Mouse (Mus musculus) megakaryocyte, adult 5-6 weeks (primary cell): ENCODE data around the gene Zfp92. TPM values are rescaled to one million over a fixed set of nuclear protein-coding genes. Genes with fewer than 3 reads are reported as not detected.
A peak's percentile ranks its signal among the peaks of the same experiment; 100 is the strongest.
"Not testable (repeated sequence)": the region's sequence is repeated elsewhere in the genome, so short reads cannot be mapped to it uniquely, and the experiment has no call there.

Experiments
- ATAC-seq: 2 replicates; pipeline ENCODE4 v1.8.0; 2016; ENCODE audit warnings: mild to moderate bottlenecking, inconsistent platforms; ENCODE audit not compliant: poor library complexity, severe bottlenecking
- total RNA-seq, 2 experiments: library from RNA; stranded (forward) in 1 of 2; stranded (reverse) in 1 of 2; fragments of 153-499, 151-499 nt in 1 of 2; fragments of 221-1000, 200-1000 nt in 1 of 2; gene quantifications; 2 replicates each; pipeline versions ENCODE4 v1.2.3 to v1.2.4; 2015 to 2017

Gene Zfp92
- total RNA-seq (2015) (not detected in 2 replicates), total RNA-seq (2017) (not detected in 2 replicates)

- peak; percentile 45 for ATAC-seq
Observed at GRCm38 (mm10) chrX:73410880-73411517, at the start of gene Zfp92. Gene Zfp92, plus strand, starts transcription at chrX:73411096.

GRCm38 (mm10) chrX:73363291-73363690, 47.6 kb upstream of the Zfp92 start:
- peak; percentile 51 for ATAC-seq

- ATAC-seq = no peak
Observed at GRCm38 (mm10) chrX:73384419-73384818, 26.5 kb upstream of the Zfp92 start.

GRCm38 (mm10) chrX:73384924-73385323, 26.0 kb upstream of the Zfp92 start:
- ATAC-seq = no peak

GRCm38 (mm10) chrX:73391481-73391880, 19.4 kb upstream of the Zfp92 start:
- no peak for ATAC-seq

GRCm38 (mm10) chrX:73396446-73396845, 14.4 kb upstream of the Zfp92 start:
- ATAC-seq = no peak

- ATAC-seq = not testable (repeated sequence)
Observed at GRCm38 (mm10) chrX:73398636-73399035, 12.3 kb upstream of the Zfp92 start, which contains the start of gene Gm18336. Gene Gm18336, minus strand, starts transcription at chrX:73398736.

GRCm38 (mm10) chrX:73400951-73401350, 9.9 kb upstream of the Zfp92 start:
- no peak for ATAC-seq

- no peak for ATAC-seq
Observed at GRCm38 (mm10) chrX:73401616-73402015, 9.3 kb upstream of the Zfp92 start.

GRCm38 (mm10) chrX:73412767-73413166, 1.9 kb downstream of the Zfp92 start:
- no peak for ATAC-seq

GRCm38 (mm10) chrX:73430036-73430435, 19.1 kb downstream of the Zfp92 start:
- ATAC-seq = no peak

GRCm38 (mm10) chrX:73432850-73433249, 22.0 kb downstream of the Zfp92 start:
- ATAC-seq = no peak

- no peak for ATAC-seq
Observed at GRCm38 (mm10) chrX:73435252-73435651, 24.4 kb downstream of the Zfp92 start, which contains the start of gene Trex2. Gene Trex2, minus strand, starts transcription at chrX:73435344.

GRCm38 (mm10) chrX:73441428-73441827, 30.5 kb downstream of the Zfp92 start:
- ATAC-seq = no peak

GRCm38 (mm10) chrX:73451949-73452348, 41.1 kb downstream of the Zfp92 start:
- peak; percentile 80 for ATAC-seq

GRCm38 (mm10) chrX:73458877-73459392, 48.0 kb downstream of the Zfp92 start, which contains the start of gene Haus7:
Gene Haus7, minus strand, starts transcription at chrX:73459044.
- peak; percentile 100 for ATAC-seq

GRCm38 (mm10) chrX:73460792-73461191, 49.9 kb downstream of the Zfp92 start:
- no peak for ATAC-seq

- no peak for ATAC-seq
Observed at GRCm38 (mm10) chrX:73465483-73466186, 54.7 kb downstream of the Zfp92 start.

- no peak for ATAC-seq
Observed at GRCm38 (mm10) chrX:73467446-73468241, 56.7 kb downstream of the Zfp92 start.

- ATAC-seq = no peak
Observed at GRCm38 (mm10) chrX:73468330-73468729, 57.4 kb downstream of the Zfp92 start.

GRCm38 (mm10) chrX:73468752-73469151, 57.9 kb downstream of the Zfp92 start:
- ATAC-seq = no peak
